Mouse (Mus musculus) neural tube, embryonic 11.5 days (tissue): ENCODE results near the gene Gm21958. TPM values are rescaled to one million over a fixed set of nuclear protein-coding genes. Genes with fewer than 3 reads are reported as not detected.

ENCODE experiments used
- ATAC-seq: fragments of 200-750 bp; cut with Nextera tagmentation; 2 replicates; pipeline ENCODE4 v1.8.0; 2017; ENCODE audit warnings: moderate number of reproducible peaks, mild to moderate bottlenecking, moderate TSS enrichment, moderate library complexity; ENCODE audit not compliant: insufficient read depth, low FRiP score, low TSS enrichment
- DNase-seq: peaks from one replicate; pipeline ENCODE4 v3.0.0-alpha.2; 2015; ENCODE audit warnings: low spot score
- H3K27ac ChIP-seq: fragments of 300-500 bp; sonication (generic); 2 replicates; pipeline ENCODE4 v1.5.1; 2014; ENCODE audit warnings: low read depth, mild to moderate bottlenecking, low read length
- H3K27me3 ChIP-seq: fragments of 300-500 bp; sonication (generic); 2 replicates; pipeline ENCODE4 v1.6.1; 2014; ENCODE audit warnings: mild to moderate bottlenecking, low read length, mixed read lengths; ENCODE audit not compliant: control insufficient read depth, insufficient read depth
- H3K36me3 ChIP-seq: fragments of 300-500 bp; sonication (generic); 2 replicates; pipeline ENCODE4 v1.6.1; 2014; ENCODE audit warnings: mild to moderate bottlenecking, low read length, moderate library complexity, mixed read lengths; ENCODE audit not compliant: control insufficient read depth, insufficient read depth
- H3K4me1 ChIP-seq: fragments of 300-500 bp; sonication (generic); 2 replicates; pipeline ENCODE4 v1.6.1; 2014; ENCODE audit warnings: low read length, mixed read lengths; ENCODE audit not compliant: control insufficient read depth, insufficient read depth
- H3K4me2 ChIP-seq: fragments of 300-500 bp; sonication (generic); 2 replicates; pipeline ENCODE4 v1.6.1; 2014; ENCODE audit warnings: low read depth, mild to moderate bottlenecking, moderate library complexity
- H3K4me3 ChIP-seq: fragments of 300-500 bp; sonication (generic); 2 replicates; pipeline ENCODE4 v1.5.1; 2014; ENCODE audit warnings: low read depth, low read length
- H3K9ac ChIP-seq: fragments of 300-500 bp; sonication (generic); 2 replicates; pipeline ENCODE4 v1.6.1; 2014; ENCODE audit warnings: mild to moderate bottlenecking, low read length
- H3K9me3 ChIP-seq: fragments of 300-500 bp; sonication (generic); 2 replicates; pipeline ENCODE4 v1.6.1; 2016; ENCODE audit warnings: low read length; ENCODE audit not compliant: control insufficient read depth
- WGBS: fragments of 180-500 bp; shearing (Covaris S2); extraction: QIAGEN DNeasy Blood & Tissue Kit; methylation state at CpG from one replicate; pipeline ENCODE4 v1.1.7; 2014; 5-methylcytosine and 5-hydroxymethylcytosine counted together
- polyA plus RNA-seq: library from polyadenylated mRNA; unstranded; fragments of >200 nt; fragmentation: Nextera tagmentation; extraction: Ambion mirVana; gene quantifications from 2 replicates; pipeline ENCODE4 v1.2.1, GENCODE M21; 2014

The Gm21958 gene
- polyA plus RNA-seq, 1 experiment from 2014 or later: 0.41 TPM

GRCm38 (mm10) chr3:54731626-54732150 is 17.5 kb upstream of the Gm21958 start:
- Histone ChIP-seq H3K9ac (no peak overlapping the region), H3K27me3 (no peaks in the 10 kb centered on the region), H3K4me3 (no peak overlapping the region), H3K36me3 (peaks cover 11% of the 10 kb centered on the region), H3K27ac (no peak overlapping the region), H3K4me2 (no peak overlapping the region), H3K9me3 (no peaks in the 10 kb centered on the region), H3K4me1 (peaks cover 5% of the 10 kb centered on the region; the same call in 1 of the 2 replicates)
- WGBS: 81% methylated on average over 8 of the region's 8 CpGs
- DNase-seq (no peak), ATAC-seq (no peak)

GRCm38 (mm10) chr3:54728100-54728499 is 13.9 kb upstream of the Gm21958 start:
- Histone ChIP-seq H3K9ac (no peak overlapping the region), H3K9me3 (no peaks in the 10 kb centered on the region), H3K4me1 (no peaks in the 10 kb centered on the region), H3K27me3 (no peaks in the 10 kb centered on the region), H3K4me3 (no peak overlapping the region), H3K27ac (no peak overlapping the region), H3K4me2 (no peak overlapping the region), H3K36me3 (peaks cover 11% of the 10 kb centered on the region)
- 91% methylated on average over 6 of the region's 6 CpGs for WGBS
- DNase-seq (no peak), ATAC-seq (no peak)

GRCm38 (mm10) chr3:54727588-54727987 is 13.4 kb upstream of the Gm21958 start:
- Histone ChIP-seq H3K9me3 (no peaks in the 10 kb centered on the region), H3K27ac (no peak overlapping the region), H3K4me2 (no peak overlapping the region), H3K9ac (no peak overlapping the region), H3K27me3 (no peaks in the 10 kb centered on the region), H3K4me3 (no peak overlapping the region), H3K36me3 (peaks cover 11% of the 10 kb centered on the region), H3K4me1 (no peaks in the 10 kb centered on the region)
- WGBS: 94% methylated on average over 2 of the region's 2 CpGs
- ATAC-seq (no peak), DNase-seq (no peak)

- Histone ChIP-seq H3K4me1 (no peaks in the 10 kb centered on the region), H3K27me3 (no peaks in the 10 kb centered on the region), H3K27ac (no peak overlapping the region), H3K4me2 (no peak overlapping the region), H3K9ac (no peak overlapping the region), H3K9me3 (no peaks in the 10 kb centered on the region), H3K4me3 (no peak overlapping the region), H3K36me3 (peaks cover 8% of the 10 kb centered on the region)
- ATAC-seq: no peak
- no peak for DNase-seq
- 94% methylated on average over 2 of the region's 2 CpGs for WGBS
Measured at GRCm38 (mm10) chr3:54725344-54725743, 11.2 kb upstream of the Gm21958 start.

GRCm38 (mm10) chr3:54723741-54724500 is 9.8 kb upstream of the Gm21958 start:
- ATAC-seq (no peak), DNase-seq (no peak)
- Histone ChIP-seq H3K27ac (no peak overlapping the region), H3K4me2 (no peak overlapping the region), H3K9ac (no peak overlapping the region), H3K27me3 (no peaks in the 10 kb centered on the region), H3K4me3 (no peak overlapping the region), H3K4me1 (no peaks in the 10 kb centered on the region), H3K36me3 (peaks cover 2% of the 10 kb centered on the region), H3K9me3 (no peaks in the 10 kb centered on the region)
- WGBS: 85% methylated on average over 10 of the region's 10 CpGs

GRCm38 (mm10) chr3:54718947-54719346 is 4.8 kb upstream of the Gm21958 start:
- Histone ChIP-seq H3K36me3 (peaks cover 12% of the 10 kb centered on the region), H3K4me1 (no peaks in the 10 kb centered on the region), H3K4me2 (no peak overlapping the region), H3K27me3 (no peaks in the 10 kb centered on the region), H3K4me3 (no peak overlapping the region), H3K27ac (no peak overlapping the region), H3K9me3 (no peaks in the 10 kb centered on the region), H3K9ac (no peak overlapping the region)
- ATAC-seq (no peak), DNase-seq (no peak)
- 59% methylated on average over 3 of the region's 3 CpGs for WGBS

GRCm38 (mm10) chr3:54717348-54717747 is 3.2 kb upstream of the Gm21958 start:
- DNase-seq: no peak
- H3K4me3 ChIP-seq: no peak overlapping the region

GRCm38 (mm10) chr3:54715461-54715860 is 1.3 kb upstream of the Gm21958 start:
- Histone ChIP-seq H3K9ac (no peak overlapping the region), H3K4me3 (no peak overlapping the region), H3K27me3 (no peaks in the 10 kb centered on the region), H3K4me1 (no peaks in the 10 kb centered on the region), H3K36me3 (peaks cover 23% of the 10 kb centered on the region), H3K27ac (no peak overlapping the region), H3K9me3 (no peaks in the 10 kb centered on the region), H3K4me2 (no peak overlapping the region)
- ATAC-seq (no peak), DNase-seq (no peak)
- 93% methylated on average over 6 of the region's 6 CpGs for WGBS

More at GRCm38 (mm10) chr3:54717348-54717747, 3.2 kb upstream of the Gm21958 start:
- Histone ChIP-seq H3K4me1 (no peaks in the 10 kb centered on the region), H3K36me3 (peaks cover 16% of the 10 kb centered on the region), H3K9ac (no peak overlapping the region), H3K27me3 (no peaks in the 10 kb centered on the region), H3K4me2 (no peak overlapping the region), H3K9me3 (no peaks in the 10 kb centered on the region), H3K27ac (no peak overlapping the region)
- WGBS: 85% methylated on average over 6 of the region's 6 CpGs
- no peak for ATAC-seq

- H3K36me3 ChIP-seq: peaks cover 16% of the 10 kb centered on the region
- no peak for DNase-seq
- H3K4me2 ChIP-seq: no peak overlapping the region
- no peaks in the 10 kb centered on the region for H3K4me1 ChIP-seq
- H3K9me3 ChIP-seq: no peaks in the 10 kb centered on the region
- H3K27me3 ChIP-seq: no peaks in the 10 kb centered on the region
- no peak overlapping the region for H3K9ac ChIP-seq
- WGBS: 89% methylated on average over 9 of the region's 9 CpGs
- no peak for ATAC-seq
- no peak overlapping the region for H3K27ac ChIP-seq
- no peak overlapping the region for H3K4me3 ChIP-seq
Measured at GRCm38 (mm10) chr3:54708972-54709371, 5.2 kb downstream of the Gm21958 start.
